In genomic region chr13:55473076-55473831, GRCm38 (mm10) we compare ENCODE assay signal across 8 mouse cellular contexts. TPM values are rescaled to one million over a fixed set of nuclear protein-coding genes. Genes with fewer than 3 reads are reported as not detected.
DNase-seq lines count a peak whose midpoint lies in the region; ATAC-seq and TF ChIP-seq lines count a peak whose summit lies in the region.

No protein-coding gene starts in this region.

- ATAC-seq in hindbrain, embryonic 15.5 days (ENCODE audit: low FRiP score, low read depth): no peak
- ATAC-seq in midbrain, postnatal 0 days (ENCODE audit: low FRiP score): no peak

- peaks cover 35% of the 10 kb centered on the region for H3K36me3 ChIP-seq in hindbrain, embryonic 15.5 days
- peaks cover 29% of the 10 kb centered on the region for H3K36me3 ChIP-seq in midbrain, postnatal 0 days (ENCODE audit: insufficient read depth, low read length)

- peak overlapping the region; percentile 98 for H3K4me2 ChIP-seq in hindbrain, embryonic 15.5 days
- H3K4me2 ChIP-seq in midbrain, postnatal 0 days (ENCODE audit: low read depth, low read length, poor library complexity, severe bottlenecking): peak overlapping the region; percentile 98

- H3K4me3 ChIP-seq in hindbrain, embryonic 15.5 days: peak overlapping the region; percentile 45
- peak overlapping the region; percentile 49 for H3K4me3 ChIP-seq in midbrain, postnatal 0 days (ENCODE audit: low read depth, low read length)

- H3K27me3 ChIP-seq in hindbrain, embryonic 15.5 days: no peaks in the 10 kb centered on the region
- no peaks in the 10 kb centered on the region for H3K27me3 ChIP-seq in midbrain, postnatal 0 days (ENCODE audit: insufficient read depth, low read length)

- H3K9me3 ChIP-seq in hindbrain, embryonic 15.5 days: no peaks in the 10 kb centered on the region
- no peaks in the 10 kb centered on the region for H3K9me3 ChIP-seq in midbrain, postnatal 0 days (ENCODE audit: low read length)

- WGBS in hindbrain, embryonic 15.5 days: 16% methylated on average over 18 of the region's 18 CpGs
- 25% methylated on average over 18 of the region's 18 CpGs for WGBS in midbrain, postnatal 0 days

- TF ChIP-seq CTCF in midbrain, postnatal 0 days (IDR thresholded peaks at IDR 0.05): peak; percentile 59

- H3K27ac ChIP-seq in hindbrain, embryonic 15.5 days (replicated peaks): peak overlapping the region; percentile 93
- H3K27ac ChIP-seq in midbrain, postnatal 0 days (ENCODE audit: low read depth, low read length): peak overlapping the region; percentile 91

- H3K4me1 ChIP-seq in hindbrain, embryonic 15.5 days (replicated peaks): peaks cover 77% of the 10 kb centered on the region
- H3K4me1 ChIP-seq in midbrain, postnatal 0 days (ENCODE audit: insufficient read depth, low read length): peaks cover 10% of the 10 kb centered on the region; the same call in 1 of the 2 replicates

- DNase-seq in right cerebral cortex, postnatal 14 days: peak; percentile 36
- DNase-seq in right cerebral cortex, adult 18-20 months: no peak
- DNase-seq in embryo, embryonic 9.5 days (ENCODE audit: extremely low spot score): peak; percentile 76
- DNase-seq in midbrain, postnatal 0 days (ENCODE audit: low spot score): no peak
- no peak for DNase-seq in urinary bladder, postnatal 14 days (ENCODE audit: low spot score)
- no peak for DNase-seq in left cerebral cortex, adult 18-20 months (ENCODE audit: low spot score in 2 of 2)
- no peak for DNase-seq in right cerebral cortex, postnatal 36 days (ENCODE audit: low spot score in 2 of 2)

- H3K9ac ChIP-seq in hindbrain, embryonic 15.5 days: peak overlapping the region; percentile 66
- peak overlapping the region; percentile 77; the same call in 1 of the 2 replicates for H3K9ac ChIP-seq in midbrain, postnatal 0 days (replicated peaks; ENCODE audit: low read length, poor library complexity, severe bottlenecking)

RNA-seq across cellular contexts. Expression of gene Prr7, which starts 9.2 kb away (rescaled TPM):
- polyA plus RNA-seq in hindbrain, embryonic 15.5 days (2015; fragmentation: Nextera tagmentation; extraction: Ambion mirVana): 4.6 and 5.1 TPM in 2 replicates
- total RNA-seq in midbrain, postnatal 0 days (2014; rRNA removed): 101 and 131 TPM in 2 replicates
- 6.6 and 8.1 TPM in 2 replicates for polyA plus RNA-seq in midbrain, postnatal 0 days (2015; fragmentation: Nextera tagmentation; extraction: Ambion mirVana)
- total RNA-seq in left cerebral cortex, adult 18-20 months (2021): 10 to 100 TPM; 66.6 to 70.1 TPM

RNA-seq across cellular contexts. Expression of gene Dbn1, which starts 14.7 kb away (rescaled TPM):
- 498 and 572 TPM in 2 replicates for polyA plus RNA-seq in hindbrain, embryonic 15.5 days (2015; fragmentation: Nextera tagmentation; extraction: Ambion mirVana)
- total RNA-seq in midbrain, postnatal 0 days (2014; rRNA removed): 498 and 510 TPM in 2 replicates
- polyA plus RNA-seq in midbrain, postnatal 0 days (2015; fragmentation: Nextera tagmentation; extraction: Ambion mirVana): 482 and 484 TPM in 2 replicates
- total RNA-seq in left cerebral cortex, adult 18-20 months (2021): 100 to 1,000 TPM; 263 to 271 TPM

RNA-seq across cellular contexts. Expression of gene Grk6, which starts 28.4 kb away (rescaled TPM):
- 38.2 and 40.7 TPM in 2 replicates for polyA plus RNA-seq in hindbrain, embryonic 15.5 days (2015; fragmentation: Nextera tagmentation; extraction: Ambion mirVana)
- 70.4 and 71.9 TPM in 2 replicates for total RNA-seq in midbrain, postnatal 0 days (2014; rRNA removed)
- 35.5 and 35.8 TPM in 2 replicates for polyA plus RNA-seq in midbrain, postnatal 0 days (2015; fragmentation: Nextera tagmentation; extraction: Ambion mirVana)
- total RNA-seq in left cerebral cortex, adult 18-20 months (2021): 10 to 100 TPM; 63.2 to 64.6 TPM

RNA-seq across cellular contexts. Expression of gene Pdlim7, which starts 40.2 kb away (rescaled TPM):
- 158 and 171 TPM in 2 replicates for polyA plus RNA-seq in hindbrain, embryonic 15.5 days (2015; fragmentation: Nextera tagmentation; extraction: Ambion mirVana)
- total RNA-seq in midbrain, postnatal 0 days (2014; rRNA removed): 32.3 and 41.3 TPM in 2 replicates
- polyA plus RNA-seq in midbrain, postnatal 0 days (2015; fragmentation: Nextera tagmentation; extraction: Ambion mirVana): 153 and 171 TPM in 2 replicates
- total RNA-seq in left cerebral cortex, adult 18-20 months (2021): 100 to 1,000 TPM in 1 of 2 experiments, 10 to 100 TPM in 1; 91.7 to 101 TPM

RNA-seq across cellular contexts. Expression of gene F12, which starts 46.7 kb away (rescaled TPM):
- 0.17 and 0.66 TPM in 2 replicates for polyA plus RNA-seq in hindbrain, embryonic 15.5 days (2015; fragmentation: Nextera tagmentation; extraction: Ambion mirVana)
- total RNA-seq in midbrain, postnatal 0 days (2014; rRNA removed): not detected in 2 replicates
- 0.43 and 0.49 TPM in 2 replicates for polyA plus RNA-seq in midbrain, postnatal 0 days (2015; fragmentation: Nextera tagmentation; extraction: Ambion mirVana)
- under 1 TPM; 0.33 to 0.68 TPM for total RNA-seq in left cerebral cortex, adult 18-20 months (2021)

Comparison
In these comparisons a context has a peak if more than half of its experiments do, and no peak if none do; other contexts are left out.
1. DNase-seq: peak in right cerebral cortex, postnatal 14 days (single experiment) and embryo, embryonic 9.5 days (single experiment); none in right cerebral cortex, adult 18-20 months (single experiment), midbrain, postnatal 0 days (single experiment), urinary bladder, postnatal 14 days (single experiment), left cerebral cortex, adult 18-20 months (0 of 2) and right cerebral cortex, postnatal 36 days (0 of 2).